Mouse (Mus musculus) limb, embryonic 11.5 days (tissue): ENCODE data around the gene Lrpprc. TPM values are rescaled to one million over a fixed set of nuclear protein-coding genes. Genes with fewer than 3 reads are reported as not detected.

Source experiments
- ATAC-seq: fragments of 200-750 bp; cut with Nextera tagmentation; 2 replicates; pipeline ENCODE4 v1.8.0; 2017; ENCODE audit warnings: low read depth; ENCODE audit not compliant: insufficient number of reproducible peaks, low FRiP score, low TSS enrichment
- DNase-seq: peaks from one replicate; pipeline ENCODE4 v3.0.0-alpha.2; 2015; ENCODE audit warnings: low spot score
- H3K27ac ChIP-seq: fragments of 300-500 bp; sonication (generic); replicated peaks from 2 replicates; pipeline ENCODE4 v1.5.1; 2014; ENCODE audit warnings: low read depth, mild to moderate bottlenecking, low read length
- H3K27me3 ChIP-seq: fragments of 300-500 bp; sonication (generic); 2 replicates; pipeline ENCODE4 v1.6.1; 2014; ENCODE audit warnings: mild to moderate bottlenecking, low read length, mixed read lengths; ENCODE audit not compliant: control insufficient read depth, insufficient read depth
- H3K36me3 ChIP-seq: fragments of 300-500 bp; sonication (generic); 2 replicates; pipeline ENCODE4 v1.6.1; 2014; ENCODE audit warnings: mild to moderate bottlenecking, low read length, moderate library complexity, mixed read lengths; ENCODE audit not compliant: control insufficient read depth, insufficient read depth
- H3K4me1 ChIP-seq: fragments of 300-500 bp; sonication (generic); 2 replicates; pipeline ENCODE4 v1.6.1; 2014; ENCODE audit warnings: low read length, mixed read lengths; ENCODE audit not compliant: control insufficient read depth, insufficient read depth
- H3K4me2 ChIP-seq: fragments of 300-500 bp; sonication (generic); 2 replicates; pipeline ENCODE4 v1.6.1; 2014; ENCODE audit warnings: low read depth, mild to moderate bottlenecking, moderate library complexity; ENCODE audit not compliant: severe bottlenecking
- H3K4me3 ChIP-seq: fragments of 300-500 bp; sonication (generic); 2 replicates; pipeline ENCODE4 v1.5.1; 2014; ENCODE audit warnings: low read depth, low read length
- H3K9ac ChIP-seq: fragments of 300-500 bp; sonication (generic); 2 replicates; pipeline ENCODE4 v1.6.1; 2014; ENCODE audit warnings: mild to moderate bottlenecking, low read length
- H3K9me3 ChIP-seq: fragments of 300-500 bp; sonication (generic); 2 replicates; pipeline ENCODE4 v1.6.1; 2016; ENCODE audit warnings: low read length; ENCODE audit not compliant: control insufficient read depth
- WGBS: fragments of 180-500 bp; shearing (Covaris S2); extraction: QIAGEN DNeasy Blood & Tissue Kit; methylation state at CpG from one replicate; pipeline ENCODE4 v1.1.7; 2014; 5-methylcytosine and 5-hydroxymethylcytosine counted together
- polyA plus RNA-seq: library from polyadenylated mRNA; unstranded; fragments of >200 nt; fragmentation: Nextera tagmentation; extraction: Ambion mirVana; gene quantifications from 2 replicates; pipeline ENCODE4 v1.2.1, GENCODE M21; 2014

The Lrpprc gene
- polyA plus RNA-seq, 1 experiment from 2014 or later: 60.8 TPM

DNA sequence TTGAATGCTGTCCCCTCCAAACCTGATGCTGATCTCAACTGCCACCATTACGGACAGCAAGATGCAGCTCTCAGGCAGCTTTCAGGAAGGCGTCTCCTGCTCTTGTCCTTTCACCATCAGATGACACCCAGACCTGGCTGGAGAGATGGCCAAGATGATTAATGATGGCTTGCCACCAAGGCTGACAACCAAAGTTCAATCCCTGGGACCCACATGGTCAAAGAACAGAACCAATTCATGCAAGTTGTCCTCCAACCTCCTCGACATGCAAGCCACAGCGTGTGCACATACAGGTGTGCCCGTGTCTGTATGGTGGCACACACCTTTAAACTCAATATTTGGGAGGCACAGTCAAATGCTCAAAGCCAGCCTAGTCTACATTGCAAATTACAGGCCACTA is 7.1 kb downstream of the Lrpprc start:
- DNase-seq: no peak

DNA sequence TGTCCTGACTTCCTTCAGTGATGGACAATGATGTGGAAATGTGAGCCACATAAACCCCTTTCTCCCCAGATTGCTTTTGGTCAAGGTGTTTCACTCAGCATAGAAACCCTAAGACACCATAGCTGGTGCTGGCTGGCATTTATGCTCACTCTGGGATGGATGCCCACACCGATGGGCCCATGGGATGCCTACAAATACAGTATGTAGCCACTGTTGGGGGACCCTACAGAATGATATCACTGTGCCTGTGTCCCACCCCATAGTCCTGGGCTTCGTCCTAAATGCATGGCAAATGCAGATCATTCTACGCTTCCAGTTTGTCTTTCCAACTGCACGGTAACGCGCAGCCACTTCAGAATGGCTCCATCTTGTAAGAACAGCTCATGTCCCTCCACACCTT is 10.3 kb downstream of the Lrpprc start:
- ATAC-seq (no peak), DNase-seq (no peak)
- Histone ChIP-seq H3K27me3 (no peaks in the 10 kb centered on the region), H3K9me3 (no peaks in the 10 kb centered on the region), H3K4me3 (no peak overlapping the region), H3K9ac (no peak overlapping the region), H3K36me3 (peaks cover 2% of the 10 kb centered on the region; the same call in 1 of the 2 replicates), H3K4me1 (no peaks in the 10 kb centered on the region), H3K27ac (no peak overlapping the region), H3K4me2 (no peak overlapping the region)
- WGBS: 96% methylated on average over 6 of the region's 6 CpGs

More for the DNA sequence above, 7.1 kb downstream of the Lrpprc start:
- Histone ChIP-seq H3K36me3 (peaks cover 2% of the 10 kb centered on the region; the same call in 1 of the 2 replicates), H3K4me2 (no peak overlapping the region), H3K9me3 (no peaks in the 10 kb centered on the region), H3K4me3 (no peak overlapping the region), H3K4me1 (no peaks in the 10 kb centered on the region), H3K27ac (no peak overlapping the region), H3K27me3 (no peaks in the 10 kb centered on the region), H3K9ac (no peak overlapping the region)
- WGBS: 92% methylated on average over 5 of the region's 5 CpGs
- ATAC-seq: no peak

- H3K9ac ChIP-seq: no peak overlapping the region
These were observed 12.1 kb downstream of the Lrpprc start for GRCm38 (mm10) chr17:84778477-84778978.

GRCm38 (mm10) chr17:84776362-84777000 is 14.1 kb downstream of the Lrpprc start:
- DNase-seq (no peak), ATAC-seq (no peak)
- H3K27me3 ChIP-seq: no peaks in the 10 kb centered on the region
- H3K4me1 ChIP-seq: no peaks in the 10 kb centered on the region
- no peak overlapping the region for H3K27ac ChIP-seq
- H3K4me3 ChIP-seq: no peak overlapping the region
- no peaks in the 10 kb centered on the region for H3K9me3 ChIP-seq
- no peak overlapping the region for H3K4me2 ChIP-seq
- H3K36me3 ChIP-seq: peaks cover 5% of the 10 kb centered on the region; the same call in 1 of the 2 replicates
- H3K9ac ChIP-seq: no peak overlapping the region
- WGBS: 94% methylated on average over 16 of the region's 16 CpGs

More at GRCm38 (mm10) chr17:84778477-84778978, 12.1 kb downstream of the Lrpprc start:
- peaks cover 5% of the 10 kb centered on the region; the same call in 1 of the 2 replicates for H3K36me3 ChIP-seq
- ATAC-seq: no peak
- H3K4me1 ChIP-seq: no peaks in the 10 kb centered on the region
- DNase-seq: no peak
- H3K27ac ChIP-seq: no peak overlapping the region
- H3K9me3 ChIP-seq: no peaks in the 10 kb centered on the region
- no peaks in the 10 kb centered on the region for H3K27me3 ChIP-seq
- no peak overlapping the region for H3K4me2 ChIP-seq
- 92% methylated on average over 7 of the region's 7 CpGs for WGBS
- no peak overlapping the region for H3K4me3 ChIP-seq

- no peak overlapping the region for H3K27ac ChIP-seq
- H3K36me3 ChIP-seq: 0 out of 2 replicates have a peak, but pooled peaks cover 3% of the 10 kb centered on the region
- WGBS: 94% methylated on average over 10 of the region's 10 CpGs
- no peak for DNase-seq
- H3K4me1 ChIP-seq: no peaks in the 10 kb centered on the region
- no peak overlapping the region for H3K4me2 ChIP-seq
- no peak overlapping the region for H3K9ac ChIP-seq
- H3K27me3 ChIP-seq: no peaks in the 10 kb centered on the region
- H3K9me3 ChIP-seq: no peaks in the 10 kb centered on the region
- ATAC-seq: no peak
- no peak overlapping the region for H3K4me3 ChIP-seq
These were observed 15.3 kb downstream of the Lrpprc start for GRCm38 (mm10) chr17:84775291-84775690.

- no peak overlapping the region for H3K4me2 ChIP-seq
- DNase-seq (no peak), ATAC-seq (no peak)
- H3K27me3 ChIP-seq: no peaks in the 10 kb centered on the region
- no peaks in the 10 kb centered on the region for H3K9me3 ChIP-seq
- no peak overlapping the region for H3K9ac ChIP-seq
- WGBS: 86% methylated on average over 9 of the region's 9 CpGs
- H3K4me1 ChIP-seq: no peaks in the 10 kb centered on the region
- peaks cover 3% of the 10 kb centered on the region; the same call in 1 of the 2 replicates for H3K36me3 ChIP-seq
- no peak overlapping the region for H3K4me3 ChIP-seq
- H3K27ac ChIP-seq: no peak overlapping the region
These were observed 18.7 kb downstream of the Lrpprc start for GRCm38 (mm10) chr17:84771882-84772281.

- WGBS: 83% methylated on average over 8 of the region's 8 CpGs
These were observed 31.6 kb downstream of the Lrpprc start for GRCm38 (mm10) chr17:84758971-84759370.

GRCm38 (mm10) chr17:84758374-84758773 is 32.2 kb downstream of the Lrpprc start:
- H3K27me3 ChIP-seq: no peaks in the 10 kb centered on the region
- H3K36me3 ChIP-seq: peaks cover 11% of the 10 kb centered on the region
- DNase-seq: no peak
- no peak overlapping the region for H3K4me3 ChIP-seq
- H3K4me1 ChIP-seq: no peaks in the 10 kb centered on the region
- H3K4me2 ChIP-seq: no peak overlapping the region
- ATAC-seq: no peak
- 36% methylated on average over 10 of the region's 10 CpGs for WGBS
- no peak overlapping the region for H3K27ac ChIP-seq
- H3K9me3 ChIP-seq: no peaks in the 10 kb centered on the region
- H3K9ac ChIP-seq: no peak overlapping the region

More at GRCm38 (mm10) chr17:84758971-84759370, 31.6 kb downstream of the Lrpprc start:
- H3K9me3 ChIP-seq: no peaks in the 10 kb centered on the region
- ATAC-seq: no peak
- H3K4me1 ChIP-seq: no peaks in the 10 kb centered on the region
- no peak overlapping the region for H3K27ac ChIP-seq
- no peak overlapping the region for H3K4me3 ChIP-seq
- peaks cover 11% of the 10 kb centered on the region for H3K36me3 ChIP-seq
- no peak overlapping the region for H3K4me2 ChIP-seq
- H3K27me3 ChIP-seq: no peaks in the 10 kb centered on the region
- no peak for DNase-seq
- H3K9ac ChIP-seq: no peak overlapping the region
